In genomic region chr4:133026272-133026671, GRCm38 (mm10) we compare ENCODE assay signal across 8 mouse cellular contexts. TPM values are rescaled to one million over a fixed set of nuclear protein-coding genes. Genes with fewer than 3 reads are reported as not detected.
DNase-seq lines count a peak whose midpoint lies in the region; ATAC-seq lines count a peak whose summit lies in the region.
"Had no signal": no experiment of that assay in that cellular context is flagged by ENCODE, and none has a peak within 500 bp of the region (broad histone marks: within the 10 kb centered on the region; RNA-seq: fewer than 3 reads in every experiment).

No protein-coding gene starts in this region.

- 0 out of 2 replicates have a peak overlapping the region, but pooled peaks have one; percentile 25 for H3K27ac ChIP-seq in intestine, embryonic 16.5 days (ENCODE audit: low read length)
- H3K27ac ChIP-seq in intestine, embryonic 15.5 days, result no peak overlapping the region
- peak overlapping the region; percentile 25 for H3K27ac ChIP-seq in brown adipose tissue, adult 24 weeks (replicated peaks; ENCODE audit: low read depth, low read length)
- peak overlapping the region; percentile 84 for H3K27ac ChIP-seq in embryonic facial prominence, embryonic 14.5 days (replicated peaks; ENCODE audit: low read depth, low read length)
- H3K27ac ChIP-seq in limb, embryonic 15.5 days, result peak overlapping the region; percentile 86

- H3K9ac ChIP-seq in intestine, embryonic 16.5 days (ENCODE audit: low read depth, low read length), result no peak overlapping the region
- no peak overlapping the region for H3K9ac ChIP-seq in intestine, embryonic 15.5 days
- 0 out of 2 replicates have a peak overlapping the region, but pooled peaks have one; percentile 32 for H3K9ac ChIP-seq in embryonic facial prominence, embryonic 14.5 days (ENCODE audit: low read depth, low read length)
- H3K9ac ChIP-seq in limb, embryonic 15.5 days, result no peak overlapping the region

- peaks cover 69% of the 10 kb centered on the region for H3K4me1 ChIP-seq in intestine, embryonic 16.5 days (ENCODE audit: control insufficient read depth, insufficient read depth, low read length)
- H3K4me1 ChIP-seq in intestine, embryonic 15.5 days (replicated peaks), result peaks cover 65% of the 10 kb centered on the region
- H3K4me1 ChIP-seq in brown adipose tissue, adult 24 weeks (ENCODE audit: control insufficient read depth, insufficient read depth, insufficient read length, low read length), result peaks cover 32% of the 10 kb centered on the region
- H3K4me1 ChIP-seq in embryonic facial prominence, embryonic 14.5 days (ENCODE audit: control insufficient read depth, insufficient read depth, low read length), result peaks cover 53% of the 10 kb centered on the region
- peaks cover 84% of the 10 kb centered on the region for H3K4me1 ChIP-seq in limb, embryonic 15.5 days

- DNase-seq in embryonic facial prominence, embryonic 14.5 days (ENCODE audit: low spot score), result no peak
- DNase-seq in Muller cell, postnatal 12 days (ENCODE audit: inconsistent ontology term), result no peak

- no peaks in the 10 kb centered on the region for H3K9me3 ChIP-seq in intestine, embryonic 16.5 days (ENCODE audit: control insufficient read depth, low read length)
- H3K9me3 ChIP-seq in intestine, embryonic 15.5 days, result no peaks in the 10 kb centered on the region
- no peaks in the 10 kb centered on the region for H3K9me3 ChIP-seq in embryonic facial prominence, embryonic 14.5 days (ENCODE audit: control insufficient read depth, low read length)
- no peaks in the 10 kb centered on the region for H3K9me3 ChIP-seq in limb, embryonic 15.5 days

- ATAC-seq in intestine, embryonic 16.5 days, result no peak
- no peak for ATAC-seq in intestine, embryonic 15.5 days
- no peak for ATAC-seq in embryonic facial prominence, embryonic 14.5 days (ENCODE audit: low read depth)
- ATAC-seq in limb, embryonic 15.5 days (ENCODE audit: insufficient number of reproducible peaks, low FRiP score, low TSS enrichment, low read depth), result no peak
- no peak for ATAC-seq in megakaryocyte-erythroid progenitor cell, adult 5-6 weeks (replicated peaks; ENCODE audit: low FRiP score, low TSS enrichment, poor library complexity, severe bottlenecking)

- H3K4me3 ChIP-seq in intestine, embryonic 16.5 days (ENCODE audit: low read length), result no peak overlapping the region
- H3K4me3 ChIP-seq in intestine, embryonic 15.5 days (replicated peaks), result no peak overlapping the region
- no peak overlapping the region for H3K4me3 ChIP-seq in brown adipose tissue, adult 24 weeks (ENCODE audit: insufficient read depth, low read depth, low read length)
- H3K4me3 ChIP-seq in embryonic facial prominence, embryonic 14.5 days (ENCODE audit: low read depth, low read length), result no peak overlapping the region
- no peak overlapping the region for H3K4me3 ChIP-seq in limb, embryonic 15.5 days

- H3K4me2 ChIP-seq in intestine, embryonic 16.5 days (ENCODE audit: low read depth, low read length), result no peak overlapping the region
- H3K4me2 ChIP-seq in intestine, embryonic 15.5 days (replicated peaks), result no peak overlapping the region
- 0 out of 2 replicates have a peak overlapping the region, but pooled peaks have one; percentile 40 for H3K4me2 ChIP-seq in embryonic facial prominence, embryonic 14.5 days (ENCODE audit: low read depth, low read length)
- no peak overlapping the region for H3K4me2 ChIP-seq in limb, embryonic 15.5 days

- no peaks in the 10 kb centered on the region for H3K27me3 ChIP-seq in intestine, embryonic 16.5 days (replicated peaks; ENCODE audit: control insufficient read depth, insufficient read depth, low read length)
- H3K27me3 ChIP-seq in intestine, embryonic 15.5 days (replicated peaks), result no peaks in the 10 kb centered on the region
- H3K27me3 ChIP-seq in embryonic facial prominence, embryonic 14.5 days (replicated peaks; ENCODE audit: control insufficient read depth, insufficient read depth, low read length), result no peaks in the 10 kb centered on the region
- no peaks in the 10 kb centered on the region for H3K27me3 ChIP-seq in limb, embryonic 15.5 days

- no peaks in the 10 kb centered on the region for H3K36me3 ChIP-seq in intestine, embryonic 16.5 days (ENCODE audit: control insufficient read depth, insufficient read depth, low read length)
- H3K36me3 ChIP-seq in intestine, embryonic 15.5 days, result 0 out of 2 replicates have a peak, but pooled peaks cover 4% of the 10 kb centered on the region
- H3K36me3 ChIP-seq in embryonic facial prominence, embryonic 14.5 days (ENCODE audit: control insufficient read depth, insufficient read depth, low read length), result peaks cover 11% of the 10 kb centered on the region; the same call in 1 of the 2 replicates
- H3K36me3 ChIP-seq in limb, embryonic 15.5 days, result peaks cover 20% of the 10 kb centered on the region; the same call in 1 of the 2 replicates

- 69% methylated on average over 10 of the region's 10 CpGs for WGBS in intestine, embryonic 16.5 days
- WGBS in intestine, embryonic 15.5 days, result 68% methylated on average over 10 of the region's 10 CpGs
- WGBS in embryonic facial prominence, embryonic 14.5 days, result 57% methylated on average over 10 of the region's 10 CpGs
- WGBS in limb, embryonic 15.5 days, result 52% methylated on average over 10 of the region's 10 CpGs

RNA-seq across cellular contexts. Expression of gene Ahdc1, which starts 15.2 kb away (rescaled TPM):
- polyA plus RNA-seq in intestine, embryonic 16.5 days (2015; fragmentation: Nextera tagmentation; extraction: Ambion mirVana), result 5.3 and 5.7 TPM in 2 replicates
- 5.4 and 6.3 TPM in 2 replicates for polyA plus RNA-seq in intestine, embryonic 15.5 days (2015; fragmentation: Nextera tagmentation; extraction: Ambion mirVana)
- 16.4 and 26.1 TPM in 2 replicates for polyA plus RNA-seq in brown adipose tissue, adult 24 weeks (2012; ENCODE audit: insufficient read depth, insufficient read length, missing spikeins)
- 11.0 and 11.7 TPM in 2 replicates for polyA plus RNA-seq in embryonic facial prominence, embryonic 14.5 days (2014; fragmentation: Nextera tagmentation; extraction: Ambion mirVana)
- 10.7 and 13.2 TPM in 2 replicates for polyA plus RNA-seq in limb, embryonic 15.5 days (2015; fragmentation: Nextera tagmentation; extraction: Ambion mirVana)
- total RNA-seq in megakaryocyte-erythroid progenitor cell, adult 5-6 weeks (2014; fragmentation: Nextera tagmentation), result 4.8 and 7.0 TPM in 2 replicates
- 0.33 and 0.72 TPM in 2 replicates for total RNA-seq in megakaryocyte-erythroid progenitor cell, adult 5-6 weeks (2017)

RNA-seq across cellular contexts. Expression of gene Fgr, which starts 52.4 kb away (rescaled TPM):
- polyA plus RNA-seq in intestine, embryonic 16.5 days (2015; fragmentation: Nextera tagmentation; extraction: Ambion mirVana), result 3.1 and 3.5 TPM in 2 replicates
- polyA plus RNA-seq in intestine, embryonic 15.5 days (2015; fragmentation: Nextera tagmentation; extraction: Ambion mirVana), result 2.3 and 3.7 TPM in 2 replicates
- polyA plus RNA-seq in brown adipose tissue, adult 24 weeks (2012; ENCODE audit: insufficient read depth, insufficient read length, missing spikeins), result 0.55 TPM in 1 of 2 replicates, not detected in the other
- polyA plus RNA-seq in embryonic facial prominence, embryonic 14.5 days (2014; fragmentation: Nextera tagmentation; extraction: Ambion mirVana), result 0.48 and 0.85 TPM in 2 replicates
- 0.36 and 0.41 TPM in 2 replicates for polyA plus RNA-seq in limb, embryonic 15.5 days (2015; fragmentation: Nextera tagmentation; extraction: Ambion mirVana)
- total RNA-seq in megakaryocyte-erythroid progenitor cell, adult 5-6 weeks (2014; fragmentation: Nextera tagmentation), result 2.8 TPM in 1 of 2 replicates, not detected in the other
- 0.30 and 0.33 TPM in 2 replicates for total RNA-seq in megakaryocyte-erythroid progenitor cell, adult 5-6 weeks (2017)
- total RNA-seq: MEL had no signal
